Mouse (Mus musculus): ENCODE data around the gene F2r.

DNA sequence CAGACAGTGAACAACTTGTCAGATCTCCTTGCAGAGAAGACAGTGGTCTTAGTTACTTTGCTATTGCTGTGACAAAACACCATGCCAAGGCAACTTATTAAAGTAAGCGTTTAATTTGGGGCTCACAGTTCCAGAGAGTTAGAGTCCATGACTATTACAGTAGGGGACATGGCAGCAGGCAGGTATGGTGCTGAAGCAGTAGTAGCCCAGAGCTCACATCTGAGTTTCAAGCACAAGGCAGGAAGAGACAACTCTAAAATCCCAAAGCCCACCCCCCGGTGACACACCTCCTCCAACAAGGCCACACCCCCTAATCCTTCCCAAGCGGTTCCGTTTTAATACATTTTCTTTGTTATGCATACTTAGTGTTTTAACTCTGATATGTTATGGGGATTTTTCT is 47.4 kb downstream of the F2r start:
- no peak for TF ChIP-seq POLR2A (IDR thresholded peaks at IDR 0.05; ENCODE audit: borderline replicate concordance, control insufficient read depth, low read depth, low read length)
- TF ChIP-seq CTCF (IDR thresholded peaks at IDR 0.05; ENCODE audit: control insufficient read depth, insufficient read depth, low read length): no peak
